Mouse (Mus musculus): ENCODE data around the gene Ppard.
"Not testable (repeated sequence)": the region's sequence is repeated elsewhere in the genome, so short reads cannot be mapped to it uniquely, and the experiment has no call there.

The Ppard gene

GRCm38 (mm10) chr17:28313880-28314225, 81.4 kb downstream of the Ppard start:
- DNase-seq (ENCODE audit: low read depth, low spot score): no peak

- DNase-seq (ENCODE audit: low read depth, low spot score): no peak
Measured at GRCm38 (mm10) chr17:28315611-28316160, 83.2 kb downstream of the Ppard start.

GRCm38 (mm10) chr17:28316476-28316875, 84.0 kb downstream of the Ppard start:
- no peak for DNase-seq (ENCODE audit: low read depth, low spot score)

- DNase-seq (ENCODE audit: low read depth, low spot score): no peak
Measured at GRCm38 (mm10) chr17:28317091-28317490, 84.6 kb downstream of the Ppard start.

- DNase-seq (ENCODE audit: low read depth, low spot score): no peak
Measured at GRCm38 (mm10) chr17:28317725-28318124, 85.2 kb downstream of the Ppard start.

- no peak for DNase-seq (ENCODE audit: low read depth, low spot score)
Measured at GRCm38 (mm10) chr17:28321700-28322099, 89.2 kb downstream of the Ppard start.

GRCm38 (mm10) chr17:28323786-28324185, 91.3 kb downstream of the Ppard start:
- no peak for DNase-seq (ENCODE audit: low read depth, low spot score)

- DNase-seq (ENCODE audit: low read depth, low spot score): not testable (repeated sequence)
Measured at GRCm38 (mm10) chr17:28324416-28324815, 91.9 kb downstream of the Ppard start.

GRCm38 (mm10) chr17:28325751-28326150, 93.3 kb downstream of the Ppard start:
- DNase-seq (ENCODE audit: low read depth, low spot score): no peak

- DNase-seq (ENCODE audit: low read depth, low spot score): no peak
Measured at GRCm38 (mm10) chr17:28326951-28327350, 94.5 kb downstream of the Ppard start.

- no peak for DNase-seq (ENCODE audit: low read depth, low spot score)
Measured at GRCm38 (mm10) chr17:28327673-28328325, 95.3 kb downstream of the Ppard start.

GRCm38 (mm10) chr17:28328366-28328928, 95.9 kb downstream of the Ppard start, which contains the start of gene Rpl10a:
TSS of gene Rpl10a (plus strand) at chr17:28328471.
- peak; percentile 98 for DNase-seq (ENCODE audit: low read depth, low spot score)

GRCm38 (mm10) chr17:28328946-28329345, 96.4 kb downstream of the Ppard start:
- no peak for DNase-seq (ENCODE audit: low read depth, low spot score)

GRCm38 (mm10) chr17:28329503-28330231, 97.2 kb downstream of the Ppard start:
- no peak for DNase-seq (ENCODE audit: low read depth, low spot score)

GRCm38 (mm10) chr17:28330232-28330546, 97.7 kb downstream of the Ppard start:
- no peak for DNase-seq (ENCODE audit: low read depth, low spot score)

- not testable (repeated sequence) for DNase-seq (ENCODE audit: low read depth, low spot score)
Measured at GRCm38 (mm10) chr17:28330590-28330989, 98.1 kb downstream of the Ppard start.

- DNase-seq (ENCODE audit: low read depth, low spot score): no peak
Measured at GRCm38 (mm10) chr17:28331241-28332112, 99.0 kb downstream of the Ppard start.

GRCm38 (mm10) chr17:28332113-28332914, 99.8 kb downstream of the Ppard start:
- DNase-seq (ENCODE audit: low read depth, low spot score): no peak

GRCm38 (mm10) chr17:28332915-28333546, 100.5 kb downstream of the Ppard start:
- DNase-seq (ENCODE audit: low read depth, low spot score): no peak

GRCm38 (mm10) chr17:28335267-28335666, 102.8 kb downstream of the Ppard start:
- DNase-seq (ENCODE audit: low read depth, low spot score): no peak

Data from mesoderm, embryonic 11.5 days (tissue).